Mouse (Mus musculus) adrenal gland, postnatal 14 days (tissue): Measurements from ENCODE around the gene Myh7b. TPM values are rescaled to one million over a fixed set of nuclear protein-coding genes. Genes with fewer than 3 reads are reported as not detected.

Experiments used
- microRNA-seq, 2 experiments: library from miRNA; unstranded; fragments of <30 nt; microRNA quantifications; one replicate each; pipeline ENCODE4 v1.2.0; 2021
- total RNA-seq: library from RNA; stranded (reverse); gene quantifications from 2 replicates; pipeline ENCODE4 v1.2.3, GENCODE M21; 2021

The Myh7b gene
- total RNA-seq, 1 experiment from 2014 or later: 0.74 TPM

Small RNA genes within 50 kb of the gene (microRNA-seq; reads per million reads assigned to microRNA genes)
- 2.6 to 14.8 reads per million in 2 experiments for gene Mir499

Other genes starting within 250 kb of the Myh7b start
- gene Trp53inp2, start 230.2 kb upstream of the Myh7b start, total RNA-seq: 278 and 345 TPM in 2 replicates
- 39.5 and 43.5 TPM in 2 replicates for gene Ncoa6, start 137.3 kb upstream of the Myh7b start, total RNA-seq
- gene Acss2, start 93.3 kb upstream of the Myh7b start, total RNA-seq: 30.1 and 34.5 TPM in 2 replicates
- gene Ggt7, start 93.0 kb upstream of the Myh7b start, total RNA-seq: 3.8 and 6.7 TPM in 2 replicates
- 46.6 and 48.4 TPM in 2 replicates for gene Gss, start 18.4 kb upstream of the Myh7b start, total RNA-seq
- 110 and 124 TPM in 2 replicates for gene Trpc4ap, start 81.2 kb downstream of the Myh7b start, total RNA-seq
- 35.1 and 37.9 TPM in 2 replicates for gene Edem2, start 118.3 kb downstream of the Myh7b start, total RNA-seq
- not detected in 2 replicates for gene Gm17581, start 124.7 kb downstream of the Myh7b start, total RNA-seq
- 38.3 and 52.9 TPM in 2 replicates for gene Procr, start 139.9 kb downstream of the Myh7b start, total RNA-seq
- gene Mmp24, start 164.1 kb downstream of the Myh7b start, total RNA-seq: 2.6 and 3.4 TPM in 2 replicates
- 81.1 and 87.2 TPM in 2 replicates for gene BC029722, start 208.2 kb downstream of the Myh7b start, total RNA-seq
- gene Eif6, start 215.7 kb downstream of the Myh7b start, total RNA-seq: 113 and 133 TPM in 2 replicates
- gene Fam83c, start 223.6 kb downstream of the Myh7b start, total RNA-seq: not detected in 2 replicates